Mouse (Mus musculus) heart, postnatal 0 days (tissue): ENCODE results near the gene Dpp6.

Experiments
- CTCF ChIP-seq: IDR thresholded peaks from 2 replicates; pipeline ENCODE4 v1.5.1; 2016; ENCODE audit warnings: antibody characterized with exemption, control low read depth, low read depth
- EP300 ChIP-seq: IDR thresholded peaks from 2 replicates; pipeline ENCODE4 v1.6.1; 2016; ENCODE audit warnings: antibody characterized with exemption, low read depth

DNA sequence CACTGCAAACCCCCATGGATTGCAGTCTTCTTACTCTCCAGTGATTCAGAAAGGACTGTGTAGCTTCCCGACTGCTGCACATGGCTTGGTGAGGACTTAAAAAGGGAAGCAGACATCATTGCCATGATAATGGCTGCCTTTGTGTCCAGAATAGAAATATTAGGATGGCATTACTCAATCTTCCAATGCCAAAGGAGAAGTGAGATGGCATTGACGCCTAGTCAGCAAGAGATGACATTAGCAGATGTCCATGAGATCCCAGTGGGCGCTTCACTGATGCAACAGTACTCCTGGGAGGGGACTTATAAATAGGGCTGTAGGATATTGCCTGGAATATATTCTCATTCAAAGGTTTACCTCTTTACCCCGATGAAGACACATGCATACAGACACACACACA lies 368.0 kb downstream of the Dpp6 start:
- TF ChIP-seq CTCF: no peak
- TF ChIP-seq EP300: no peak
